Mouse (Mus musculus) liver, embryonic 16.5 days (tissue): Measurements from ENCODE around the gene Clpx. TPM values are rescaled to one million over a fixed set of nuclear protein-coding genes. Genes with fewer than 3 reads are reported as not detected.

Experiments used
- ATAC-seq: fragments of 200-750 bp; cut with Nextera tagmentation; 2 replicates; pipeline ENCODE4 v1.8.0; 2017; ENCODE audit warnings: low read depth, mild to moderate bottlenecking, moderate number of reproducible peaks, moderate library complexity
- H3K27ac ChIP-seq: fragments of 300-500 bp; sonication (generic); 2 replicates; pipeline ENCODE4 v1.5.1; 2014; ENCODE audit warnings: mild to moderate bottlenecking, low read length
- H3K27me3 ChIP-seq: fragments of 300-500 bp; sonication (generic); 2 replicates; pipeline ENCODE4 v1.6.1; 2014; ENCODE audit warnings: low read depth, low read length, mixed read lengths; ENCODE audit not compliant: control insufficient read depth, insufficient read depth
- H3K36me3 ChIP-seq: fragments of 300-500 bp; sonication (generic); 2 replicates; pipeline ENCODE4 v1.6.1; 2014; ENCODE audit warnings: mild to moderate bottlenecking; ENCODE audit not compliant: control insufficient read depth, insufficient read depth
- H3K4me1 ChIP-seq: fragments of 300-500 bp; sonication (generic); 2 replicates; pipeline ENCODE4 v1.6.1; 2014; ENCODE audit warnings: low read depth, low read length, mixed read lengths; ENCODE audit not compliant: control insufficient read depth
- H3K4me2 ChIP-seq: fragments of 300-500 bp; sonication (generic); 2 replicates; pipeline ENCODE4 v1.6.1; 2014; ENCODE audit warnings: low read depth, low read length, mixed read lengths
- H3K4me3 ChIP-seq: fragments of 300-500 bp; sonication (generic); 2 replicates; pipeline ENCODE4 v1.5.1; 2014; ENCODE audit warnings: low read depth, mild to moderate bottlenecking, low read length
- H3K9ac ChIP-seq: fragments of 300-500 bp; sonication (generic); 2 replicates; pipeline ENCODE4 v1.6.1; 2014; ENCODE audit warnings: low read depth, low read length
- H3K9me3 ChIP-seq: fragments of 300-500 bp; sonication (generic); replicated peaks from 2 replicates; pipeline ENCODE4 v1.6.1; 2016; ENCODE audit warnings: low read length; ENCODE audit not compliant: control insufficient read depth
- WGBS: fragments of 180-500 bp; shearing (Covaris S2); extraction: QIAGEN DNeasy Blood & Tissue Kit; methylation state at CpG from one replicate; pipeline ENCODE4 v1.1.7; 2014; ENCODE audit not compliant: insufficient replicate concordance; 5-methylcytosine and 5-hydroxymethylcytosine counted together
- polyA plus RNA-seq: library from polyadenylated mRNA; unstranded; fragments of >200 nt; fragmentation: Nextera tagmentation; extraction: Ambion mirVana; gene quantifications from 2 replicates; pipeline ENCODE4 v1.2.1, GENCODE M21; 2015

The Clpx gene
- polyA plus RNA-seq, 1 experiment from 2014 or later, result 42.2 TPM

DNA sequence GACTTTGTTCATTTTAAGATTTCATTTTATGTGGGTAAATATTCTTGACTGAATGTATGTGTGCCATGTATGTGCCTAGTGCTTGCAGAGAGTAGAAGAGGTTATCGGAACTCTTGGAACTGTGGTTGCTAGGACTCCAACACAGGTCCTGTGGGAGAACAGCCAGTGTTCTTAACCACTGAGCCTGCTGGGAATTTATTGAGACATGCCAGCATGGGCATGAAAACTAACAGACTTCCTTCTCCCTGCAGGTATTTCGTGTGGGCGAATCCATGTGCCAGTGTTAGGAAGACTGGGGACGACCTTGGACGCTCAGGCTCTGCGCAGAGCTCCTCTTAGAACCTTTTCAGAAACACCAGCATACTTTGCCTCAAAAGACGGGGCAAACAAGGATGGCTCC, 5.6 kb downstream of the Clpx start:
- ATAC-seq, result no peak
- H3K27ac ChIP-seq, result no peak overlapping the region
- H3K36me3 ChIP-seq, result peaks cover 18% of the 10 kb centered on the region
- H3K9me3 ChIP-seq, result no peaks in the 10 kb centered on the region
- peaks cover 7% of the 10 kb centered on the region for H3K4me1 ChIP-seq
- no peaks in the 10 kb centered on the region for H3K27me3 ChIP-seq
- H3K9ac ChIP-seq, result no peak overlapping the region
- H3K4me2 ChIP-seq, result no peak overlapping the region
- WGBS, result 86% methylated on average over 7 of the region's 7 CpGs
- no peak overlapping the region for H3K4me3 ChIP-seq

DNA sequence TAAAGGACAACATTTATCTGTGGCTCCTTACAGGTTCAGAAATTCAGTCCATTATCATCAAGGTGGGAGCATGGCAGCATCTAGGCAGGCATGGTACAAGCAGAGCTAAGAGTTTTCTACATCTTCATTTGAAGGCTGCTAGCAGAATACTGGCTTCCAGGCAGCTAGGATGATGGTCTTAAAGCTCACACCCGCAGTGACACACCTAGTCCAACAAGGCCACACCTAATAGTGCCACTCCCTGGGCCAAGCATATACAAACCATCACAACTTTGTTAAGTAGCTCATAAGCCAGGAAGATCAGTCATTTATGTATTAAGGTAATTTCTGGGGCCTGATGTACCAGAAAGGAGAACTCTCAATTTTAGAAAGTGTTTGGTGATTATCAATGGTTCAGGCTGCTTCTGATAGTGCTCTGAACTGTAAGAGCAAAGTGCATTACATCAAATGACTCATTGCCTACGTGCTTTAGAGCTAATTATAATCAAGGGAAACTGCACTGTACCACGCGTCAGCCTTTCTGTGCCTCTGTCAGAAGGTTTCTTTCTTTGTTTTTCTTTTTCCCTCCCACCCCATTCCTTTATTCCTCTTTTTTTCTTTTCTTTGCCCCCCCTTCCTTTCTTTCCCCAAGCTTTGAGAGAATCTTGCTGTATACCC, 8.4 kb downstream of the Clpx start:
- Histone ChIP-seq H3K4me1 (no peaks in the 10 kb centered on the region; the same call in 1 of the 2 replicates), H3K36me3 (peaks cover 23% of the 10 kb centered on the region), H3K27ac (no peak overlapping the region), H3K9ac (no peak overlapping the region), H3K4me2 (no peak overlapping the region), H3K4me3 (no peak overlapping the region), H3K27me3 (no peaks in the 10 kb centered on the region), H3K9me3 (no peaks in the 10 kb centered on the region)
- ATAC-seq, result no peak
- WGBS, result 84% methylated on average over 4 of the region's 4 CpGs

DNA sequence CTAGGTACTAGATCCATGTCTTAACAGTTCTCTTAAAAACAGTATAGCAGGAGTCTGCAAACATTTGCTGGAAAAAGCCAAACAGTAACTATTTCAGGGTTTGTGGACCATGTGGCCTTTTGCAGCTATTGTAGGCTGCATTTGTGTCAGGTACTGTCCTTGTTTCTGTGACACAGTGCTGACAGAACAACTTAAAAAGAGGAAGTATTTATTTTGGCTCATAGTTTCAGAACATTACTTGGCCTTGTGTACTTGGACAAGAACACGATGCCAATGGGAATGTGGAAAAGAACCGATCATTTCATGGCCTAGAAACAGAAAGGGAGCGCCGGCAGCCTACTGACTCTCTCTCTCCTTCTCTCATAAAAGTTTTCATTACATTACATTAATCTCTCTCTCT, 9.5 kb downstream of the Clpx start:
- no peak overlapping the region for H3K27ac ChIP-seq
- H3K9ac ChIP-seq, result no peak overlapping the region
- no peak overlapping the region for H3K4me3 ChIP-seq
- no peaks in the 10 kb centered on the region for H3K27me3 ChIP-seq
- ATAC-seq, result no peak
- no peaks in the 10 kb centered on the region; the same call in 1 of the 2 replicates for H3K4me1 ChIP-seq
- H3K36me3 ChIP-seq, result peaks cover 26% of the 10 kb centered on the region
- 83% methylated on average over 4 of the region's 4 CpGs for WGBS
- no peak overlapping the region for H3K4me2 ChIP-seq
- H3K9me3 ChIP-seq, result no peaks in the 10 kb centered on the region

DNA sequence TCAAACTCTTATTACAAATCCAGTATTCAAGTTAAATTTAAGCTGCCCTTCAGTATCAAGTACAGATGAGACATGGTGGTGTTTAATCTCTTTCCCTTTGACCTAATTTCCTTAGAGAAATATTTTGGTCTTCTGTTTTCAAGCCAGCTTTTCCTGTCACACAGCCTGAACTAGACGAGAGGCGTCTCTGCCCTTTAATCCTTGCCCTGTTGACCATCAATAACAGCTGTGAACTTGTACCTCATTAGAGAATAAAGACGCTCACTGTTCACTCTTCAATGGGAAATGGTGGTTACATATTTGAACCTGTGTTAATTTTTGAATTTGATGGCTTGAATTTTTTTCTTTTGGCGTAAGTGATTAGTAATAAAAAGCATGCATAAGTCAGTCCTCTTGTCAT, 10.2 kb downstream of the Clpx start:
- ATAC-seq, result peak; percentile 51; the same call in 1 of the 2 replicates
- Histone ChIP-seq H3K27me3 (no peaks in the 10 kb centered on the region), H3K4me2 (no peak overlapping the region), H3K4me1 (no peaks in the 10 kb centered on the region; the same call in 1 of the 2 replicates), H3K36me3 (peaks cover 30% of the 10 kb centered on the region), H3K27ac (no peak overlapping the region), H3K9me3 (no peaks in the 10 kb centered on the region), H3K9ac (no peak overlapping the region), H3K4me3 (no peak overlapping the region)
- 84% methylated on average over 4 of the region's 4 CpGs for WGBS

DNA sequence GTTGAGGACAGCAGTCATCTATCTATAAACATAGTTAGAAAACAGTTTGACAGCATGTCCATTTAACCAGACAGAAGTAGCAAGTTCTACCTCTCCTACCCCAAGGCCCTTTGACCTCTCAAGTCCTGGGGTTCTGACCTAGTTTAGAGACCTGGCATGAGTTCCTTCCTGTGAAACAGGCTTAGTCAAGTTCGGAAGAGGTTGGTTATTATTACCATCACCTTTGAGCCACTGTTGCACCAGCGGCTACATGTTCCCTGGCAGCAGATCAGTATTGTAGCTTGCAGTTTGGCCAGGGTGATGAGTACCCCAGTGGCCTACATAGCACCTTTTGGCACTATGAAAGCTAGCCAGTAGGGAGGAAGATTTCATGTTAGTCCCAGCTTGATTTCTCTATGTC, 12.6 kb downstream of the Clpx start:
- H3K9me3 ChIP-seq, result no peaks in the 10 kb centered on the region
- H3K4me2 ChIP-seq, result no peak overlapping the region
- H3K36me3 ChIP-seq, result peaks cover 22% of the 10 kb centered on the region
- ATAC-seq, result no peak
- H3K9ac ChIP-seq, result no peak overlapping the region
- H3K27ac ChIP-seq, result no peak overlapping the region
- H3K27me3 ChIP-seq, result no peaks in the 10 kb centered on the region
- no peaks in the 10 kb centered on the region; the same call in 1 of the 2 replicates for H3K4me1 ChIP-seq
- no peak overlapping the region for H3K4me3 ChIP-seq
- WGBS, result 97% methylated on average over 2 of the region's 2 CpGs

DNA sequence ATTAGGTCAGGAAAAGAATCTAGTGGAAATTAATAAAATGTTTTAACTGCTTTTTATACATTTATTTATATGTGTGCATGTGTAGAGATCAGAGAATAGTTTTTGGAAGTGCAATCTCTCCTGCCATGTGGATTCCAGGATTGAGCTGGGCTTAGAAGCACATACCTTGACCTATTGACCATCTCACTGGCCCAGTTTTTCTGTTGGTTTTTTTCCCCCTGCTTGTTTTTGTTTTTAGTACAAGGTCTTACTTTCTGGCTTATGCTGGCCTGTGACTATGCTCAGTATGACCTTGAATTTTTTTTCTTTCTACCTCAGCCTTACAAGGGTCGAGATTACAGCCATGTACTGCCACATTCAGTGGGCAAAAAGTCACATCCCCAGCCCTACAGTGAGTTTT, 14.0 kb downstream of the Clpx start:
- H3K4me2 ChIP-seq, result no peak overlapping the region
- WGBS, result 54% methylated on average over 1 of the region's 1 CpGs
- no peak overlapping the region for H3K9ac ChIP-seq
- peak; percentile 48; the same call in 1 of the 2 replicates for ATAC-seq
- H3K27ac ChIP-seq, result no peak overlapping the region
- H3K4me3 ChIP-seq, result no peak overlapping the region
- H3K9me3 ChIP-seq, result no peaks in the 10 kb centered on the region
- peaks cover 24% of the 10 kb centered on the region for H3K36me3 ChIP-seq
- H3K27me3 ChIP-seq, result no peaks in the 10 kb centered on the region
- H3K4me1 ChIP-seq, result no peaks in the 10 kb centered on the region; the same call in 1 of the 2 replicates

DNA sequence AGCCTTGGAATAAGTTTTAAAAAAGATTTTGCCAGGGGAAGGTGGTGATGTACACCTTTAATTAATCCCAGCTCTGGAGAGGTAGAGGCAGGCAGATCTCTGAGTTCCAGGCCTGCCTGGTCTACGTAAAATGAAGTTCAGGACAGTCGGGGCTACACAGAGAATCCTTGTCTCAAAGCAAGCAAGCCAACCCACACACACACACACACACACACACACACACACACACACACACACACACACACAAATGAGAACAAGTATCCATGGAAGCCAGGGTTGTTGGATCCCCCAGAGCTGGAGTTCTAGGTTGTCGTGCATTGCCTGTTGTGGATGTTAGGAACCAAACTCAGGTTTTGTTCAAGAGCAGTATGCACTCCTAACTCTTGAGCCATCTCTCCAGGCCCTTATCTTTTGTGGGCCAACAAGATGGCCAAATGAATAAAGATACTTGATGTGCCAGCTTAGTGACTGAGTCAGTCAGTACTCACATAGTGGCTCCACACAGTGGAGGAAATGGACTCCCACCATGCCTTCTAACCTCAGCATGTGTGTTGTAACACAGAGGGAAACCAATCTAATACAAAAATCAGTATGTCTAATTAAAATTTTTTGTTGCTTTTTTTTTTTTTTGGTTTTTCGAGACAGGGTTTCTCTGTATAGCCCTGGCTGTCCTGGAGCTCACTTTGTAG, 18.8 kb downstream of the Clpx start:
- WGBS, result 84% methylated on average over 4 of the region's 4 CpGs
- Histone ChIP-seq H3K9me3 (no peaks in the 10 kb centered on the region), H3K36me3 (peaks cover 27% of the 10 kb centered on the region), H3K4me2 (no peak overlapping the region), H3K27ac (no peak overlapping the region), H3K27me3 (no peaks in the 10 kb centered on the region), H3K4me1 (no peaks in the 10 kb centered on the region), H3K4me3 (no peak overlapping the region), H3K9ac (no peak overlapping the region)
- no peak for ATAC-seq

DNA sequence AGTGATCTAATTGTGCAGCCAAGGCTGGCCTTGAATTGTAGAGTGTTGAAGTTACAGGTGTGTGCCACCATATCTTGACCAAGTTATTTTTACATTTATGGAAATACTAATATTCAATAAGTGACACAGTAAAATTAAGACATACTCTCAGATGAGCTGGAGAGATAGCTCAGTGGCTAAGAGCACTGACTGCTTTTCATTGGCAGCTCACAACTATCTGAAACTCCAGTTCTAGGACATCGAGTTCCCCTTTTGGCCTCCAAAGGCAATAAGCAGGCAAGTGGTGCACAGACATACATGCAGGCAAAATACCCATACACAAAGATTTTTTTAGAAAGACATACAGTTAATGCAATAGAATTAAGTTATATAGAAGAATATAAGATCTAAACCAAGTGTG, 19.8 kb downstream of the Clpx start:
- WGBS, result 73% methylated on average over 1 of the region's 1 CpGs

DNA sequence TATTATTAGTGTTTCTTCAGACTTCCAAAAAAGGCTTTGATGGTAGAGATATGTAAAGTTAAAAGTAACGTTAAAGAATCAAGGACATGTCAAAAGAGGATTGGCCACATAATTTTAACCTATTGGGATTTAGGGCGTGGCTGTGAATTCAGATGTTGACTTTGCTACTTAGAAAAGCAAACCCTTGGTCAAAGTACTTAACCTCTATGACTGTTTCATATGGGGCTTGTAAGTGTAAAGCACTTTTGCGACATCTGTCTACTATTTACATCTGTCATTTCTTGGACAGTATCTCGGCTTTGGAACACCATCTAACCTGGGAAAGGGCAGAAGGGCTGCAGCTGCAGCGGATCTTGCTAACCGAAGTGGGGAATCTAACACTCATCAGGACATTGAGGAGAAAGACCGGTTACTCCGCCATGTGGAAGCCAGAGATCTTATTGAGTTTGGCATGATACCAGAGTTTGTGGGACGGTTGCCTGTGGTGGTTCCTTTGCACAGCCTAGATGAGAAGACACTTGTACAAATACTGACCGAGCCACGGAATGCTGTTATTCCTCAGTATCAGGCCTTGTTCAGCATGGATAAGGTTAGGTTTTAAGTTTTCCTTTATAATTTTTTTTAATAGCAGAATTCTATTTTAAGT, 28.3 kb downstream of the Clpx start:
- Histone ChIP-seq H3K9ac (no peak overlapping the region), H3K9me3 (no peaks in the 10 kb centered on the region), H3K27ac (no peak overlapping the region), H3K4me1 (no peaks in the 10 kb centered on the region), H3K4me3 (no peak overlapping the region), H3K4me2 (no peak overlapping the region), H3K27me3 (no peaks in the 10 kb centered on the region), H3K36me3 (peaks cover 34% of the 10 kb centered on the region)
- peak; percentile 37; the same call in 1 of the 2 replicates for ATAC-seq
- 73% methylated on average over 11 of the region's 11 CpGs for WGBS

More for the DNA sequence above, 19.8 kb downstream of the Clpx start:
- Histone ChIP-seq H3K27ac (no peak overlapping the region), H3K27me3 (no peaks in the 10 kb centered on the region), H3K9ac (no peak overlapping the region), H3K9me3 (no peaks in the 10 kb centered on the region), H3K4me3 (no peak overlapping the region), H3K4me1 (no peaks in the 10 kb centered on the region), H3K36me3 (peaks cover 23% of the 10 kb centered on the region), H3K4me2 (no peak overlapping the region)
- ATAC-seq, result no peak
